Mouse (Mus musculus) heart, embryonic 16.5 days (tissue): ENCODE measurements around the gene Coq10b. TPM values are rescaled to one million over a fixed set of nuclear protein-coding genes. Genes with fewer than 3 reads are reported as not detected.
A peak's percentile ranks its signal among the peaks of the same experiment; 100 is the strongest.

Source experiments
- ATAC-seq: fragments of 200-750 bp; cut with Nextera tagmentation; replicated peaks from 2 replicates; pipeline ENCODE4 v1.8.0; 2017; ENCODE audit warnings: moderate number of reproducible peaks; ENCODE audit not compliant: insufficient read depth, low FRiP score; ENCODE audit errors: extremely low read depth
- H3K27ac ChIP-seq: fragments of 300-500 bp; sonication (generic); 2 replicates; pipeline ENCODE4 v1.5.1; 2014; ENCODE audit warnings: mild to moderate bottlenecking, low read length, control low read depth, moderate library complexity
- H3K27me3 ChIP-seq: fragments of 300-500 bp; sonication (generic); 2 replicates; pipeline ENCODE4 v1.6.1; 2014; ENCODE audit warnings: low read length, mixed read lengths; ENCODE audit not compliant: control insufficient read depth, insufficient read depth
- H3K36me3 ChIP-seq: fragments of 300-500 bp; sonication (generic); 2 replicates; pipeline ENCODE4 v1.6.1; 2014; ENCODE audit not compliant: control insufficient read depth, insufficient read depth
- H3K4me1 ChIP-seq: fragments of 300-500 bp; sonication (generic); 2 replicates; pipeline ENCODE4 v1.6.1; 2014; ENCODE audit warnings: low read length, mixed read lengths; ENCODE audit not compliant: control insufficient read depth, insufficient read depth
- H3K4me2 ChIP-seq: fragments of 300-500 bp; sonication (generic); 2 replicates; pipeline ENCODE4 v1.6.1; 2014; ENCODE audit warnings: low read depth, mild to moderate bottlenecking, control low read depth, low read length
- H3K4me3 ChIP-seq: fragments of 300-500 bp; sonication (generic); 2 replicates; pipeline ENCODE4 v1.5.1; 2014; ENCODE audit warnings: mild to moderate bottlenecking, control low read depth, low read length
- H3K9ac ChIP-seq: fragments of 300-500 bp; sonication (generic); 2 replicates; pipeline ENCODE4 v1.6.1; 2014; ENCODE audit warnings: low read length, control low read depth
- H3K9me3 ChIP-seq: fragments of 300-500 bp; sonication (generic); replicated peaks from 2 replicates; pipeline ENCODE4 v1.6.1; 2016; ENCODE audit warnings: low read length; ENCODE audit not compliant: control insufficient read depth
- WGBS: fragments of 180-500 bp; shearing (Covaris S2); extraction: QIAGEN DNeasy Blood & Tissue Kit; methylation state at CpG from one replicate; pipeline ENCODE4 v1.1.7; 2014; 5-methylcytosine and 5-hydroxymethylcytosine counted together
- polyA plus RNA-seq: library from polyadenylated mRNA; unstranded; fragments of >200 nt; fragmentation: Nextera tagmentation; extraction: Ambion mirVana; gene quantifications from 2 replicates; pipeline ENCODE4 v1.2.1, GENCODE M21; 2015

The Coq10b gene
- polyA plus RNA-seq, 1 experiment from 2014 or later, result 20.3 TPM

GRCm38 (mm10) chr1:55087932-55088610 is 35.5 kb downstream of the Coq10b start, which contains the start of the genes Hspe1 and Hspd1:
Gene Hspe1 (plus strand): TSS chr1:55088132.
Gene Hspd1 (minus strand): TSS chr1:55088243.
- Histone ChIP-seq H3K9me3 (no peaks in the 10 kb centered on the region), H3K4me1 (peaks cover 30% of the 10 kb centered on the region), H3K9ac (peak within 1 kb of the TSS; percentile 99), H3K27me3 (no peaks in the 10 kb centered on the region), H3K4me3 (peak within 1 kb of the TSS; percentile 98), H3K4me2 (peak within 1 kb of the TSS; percentile 92), H3K36me3 (peaks cover 27% of the 10 kb centered on the region), H3K27ac (peak within 1 kb of the TSS; percentile 99)
- under 1% methylated on average over 76 of the region's 76 CpGs for WGBS
- ATAC-seq, result peak; percentile 93

- Histone ChIP-seq H3K4me2 (peak overlapping the region; percentile 92), H3K9me3 (no peaks in the 10 kb centered on the region), H3K27me3 (no peaks in the 10 kb centered on the region), H3K4me3 (peak overlapping the region; percentile 98), H3K36me3 (peaks cover 20% of the 10 kb centered on the region), H3K9ac (peak overlapping the region; percentile 99), H3K27ac (peak overlapping the region; percentile 99), H3K4me1 (peaks cover 30% of the 10 kb centered on the region)
- WGBS, result 6% methylated on average over 16 of the region's 16 CpGs
- no peak for ATAC-seq
Observed at GRCm38 (mm10) chr1:55088611-55089497, 36.3 kb downstream of the Coq10b start.

GRCm38 (mm10) chr1:55089498-55090064 is 37.0 kb downstream of the Coq10b start:
- H3K4me1 ChIP-seq, result peaks cover 30% of the 10 kb centered on the region
- H3K27me3 ChIP-seq, result no peaks in the 10 kb centered on the region
- H3K4me2 ChIP-seq, result peak overlapping the region; percentile 92
- H3K27ac ChIP-seq, result no peak overlapping the region
- 83% methylated on average over 5 of the region's 5 CpGs for WGBS
- H3K9me3 ChIP-seq, result no peaks in the 10 kb centered on the region
- H3K36me3 ChIP-seq, result peaks cover 14% of the 10 kb centered on the region
- H3K9ac ChIP-seq, result peak overlapping the region; percentile 99
- ATAC-seq, result no peak
- H3K4me3 ChIP-seq, result peak overlapping the region; percentile 98

GRCm38 (mm10) chr1:55092056-55092455 is 39.5 kb downstream of the Coq10b start:
- ATAC-seq, result no peak
- 74% methylated on average over 2 of the region's 2 CpGs for WGBS

GRCm38 (mm10) chr1:55092469-55092868 is 39.9 kb downstream of the Coq10b start:
- H3K4me3 ChIP-seq, result no peak overlapping the region
- no peak for ATAC-seq
- 77% methylated on average over 1 of the region's 1 CpGs for WGBS

More at GRCm38 (mm10) chr1:55092056-55092455, 39.5 kb downstream of the Coq10b start:
- H3K27me3 ChIP-seq, result no peaks in the 10 kb centered on the region
- H3K27ac ChIP-seq, result no peak overlapping the region
- no peak overlapping the region for H3K4me2 ChIP-seq
- H3K4me3 ChIP-seq, result no peak overlapping the region
- no peaks in the 10 kb centered on the region for H3K9me3 ChIP-seq
- peaks cover 13% of the 10 kb centered on the region for H3K4me1 ChIP-seq
- H3K9ac ChIP-seq, result no peak overlapping the region
- H3K36me3 ChIP-seq, result peaks cover 6% of the 10 kb centered on the region; the same call in 1 of the 2 replicates

GRCm38 (mm10) chr1:55106919-55107585 is 54.5 kb downstream of the Coq10b start:
- Histone ChIP-seq H3K36me3 (no peaks in the 10 kb centered on the region), H3K27ac (no peak overlapping the region), H3K4me3 (no peak overlapping the region), H3K27me3 (no peaks in the 10 kb centered on the region), H3K4me1 (no peaks in the 10 kb centered on the region), H3K9ac (no peak overlapping the region), H3K4me2 (no peak overlapping the region), H3K9me3 (peaks cover 4% of the 10 kb centered on the region; the same call in 1 of the 2 replicates)
- WGBS, result 74% methylated on average over 9 of the region's 9 CpGs
- ATAC-seq, result no peak

More at GRCm38 (mm10) chr1:55092469-55092868, 39.9 kb downstream of the Coq10b start:
- peaks cover 6% of the 10 kb centered on the region; the same call in 1 of the 2 replicates for H3K36me3 ChIP-seq
- no peaks in the 10 kb centered on the region for H3K9me3 ChIP-seq
- H3K4me2 ChIP-seq, result no peak overlapping the region
- peaks cover 13% of the 10 kb centered on the region for H3K4me1 ChIP-seq
- no peak overlapping the region for H3K27ac ChIP-seq
- no peaks in the 10 kb centered on the region for H3K27me3 ChIP-seq
- no peak overlapping the region for H3K9ac ChIP-seq

GRCm38 (mm10) chr1:55107644-55108043 is 55.1 kb downstream of the Coq10b start:
- Histone ChIP-seq H3K27me3 (no peaks in the 10 kb centered on the region), H3K9ac (no peak overlapping the region), H3K4me1 (no peaks in the 10 kb centered on the region), H3K27ac (no peak overlapping the region), H3K4me2 (no peak overlapping the region), H3K9me3 (peaks cover 4% of the 10 kb centered on the region; the same call in 1 of the 2 replicates), H3K36me3 (no peaks in the 10 kb centered on the region), H3K4me3 (no peak overlapping the region)
- WGBS, result 74% methylated on average over 1 of the region's 1 CpGs
- ATAC-seq, result no peak

GRCm38 (mm10) chr1:55108473-55108872 is 55.9 kb downstream of the Coq10b start:
- no peaks in the 10 kb centered on the region for H3K36me3 ChIP-seq
- H3K4me3 ChIP-seq, result no peak overlapping the region
- WGBS, result 48% methylated on average over 2 of the region's 2 CpGs

More at GRCm38 (mm10) chr1:55108473-55108872, 55.9 kb downstream of the Coq10b start:
- no peak overlapping the region for H3K4me2 ChIP-seq
- H3K4me1 ChIP-seq, result no peaks in the 10 kb centered on the region
- no peak overlapping the region for H3K27ac ChIP-seq
- peaks cover 4% of the 10 kb centered on the region; the same call in 1 of the 2 replicates for H3K9me3 ChIP-seq
- H3K9ac ChIP-seq, result no peak overlapping the region
- no peak for ATAC-seq
- H3K27me3 ChIP-seq, result no peaks in the 10 kb centered on the region
